Mouse (Mus musculus) heart, adult 2 months (tissue): Measurements from ENCODE around the gene Ugp2. TPM values are rescaled to one million over a fixed set of nuclear protein-coding genes. Genes with fewer than 3 reads are reported as not detected.

ENCODE experiments used
- DNase-seq, 2 experiments: peaks; one replicate each; pipeline ENCODE4 v3.0.0; 2021
- H3K27ac ChIP-seq: fragments of 200-600 bp; 2 replicates; pipeline ENCODE4 v1.8.1; 2022
- H3K27me3 ChIP-seq: fragments of 200-500 bp; 2 replicates; pipeline ENCODE4 v1.6.1; 2012; ENCODE audit warnings: mild to moderate bottlenecking, low read length, inconsistent platforms, mixed read lengths; ENCODE audit not compliant: control insufficient read depth, insufficient read depth
- H3K36me3 ChIP-seq: fragments of 200-500 bp; 2 replicates; pipeline ENCODE4 v1.6.1; 2012; ENCODE audit warnings: low read length, inconsistent platforms; ENCODE audit not compliant: control insufficient read depth, insufficient read depth
- H3K4me1 ChIP-seq: fragments of 200-500 bp; 2 replicates; pipeline ENCODE4 v1.6.1; 2011; ENCODE audit warnings: low read length; ENCODE audit not compliant: control insufficient read depth, insufficient read depth
- H3K4me3 ChIP-seq: fragments of 200-600 bp; 2 replicates; pipeline ENCODE4 v1.8.1; 2022
- H3K79me2 ChIP-seq: fragments of 200-500 bp; replicated peaks from 2 replicates; pipeline ENCODE4 v1.6.1; 2012; ENCODE audit warnings: mild to moderate bottlenecking, inconsistent platforms, low read length, moderate library complexity, mixed read lengths; ENCODE audit not compliant: control insufficient read depth, insufficient read depth
- H3K9ac ChIP-seq: fragments of 200-500 bp; 2 replicates; pipeline ENCODE4 v1.6.1; 2012; ENCODE audit warnings: low read depth, mild to moderate bottlenecking, control low read depth, inconsistent platforms, low read length, mixed read lengths
- CTCF ChIP-seq: fragments of 200-600 bp; IDR thresholded peaks from 2 replicates; pipeline ENCODE4 v1.8.1; 2022; ENCODE audit warnings: antibody characterized with exemption, mild to moderate bottlenecking, moderate library complexity
- EP300 ChIP-seq: fragments of 200-500 bp; IDR thresholded peaks from 2 replicates; pipeline ENCODE4 v1.6.1; 2011; ENCODE audit warnings: low read depth, low read length, control low read depth; ENCODE audit not compliant: insufficient read depth
- POLR2A ChIP-seq: fragments of 200-500 bp; IDR thresholded peaks from 2 replicates; pipeline ENCODE4 v1.6.1; 2011; ENCODE audit warnings: mild to moderate bottlenecking, low read depth, low read length, control low read depth; ENCODE audit not compliant: insufficient read depth
- WGBS: fragments of 180-500 bp; shearing (Covaris S2); methylation state at CpG from one replicate; pipeline ENCODE4 v1.1.7; 2018; 5-methylcytosine and 5-hydroxymethylcytosine counted together
- intact Hi-C: fragments of 180-260 bp; cut with DNase I; formaldehyde crosslinking; loops from one replicate; pipeline ENCODE4 v1.15.1; 2025
- long read RNA-seq: library from polyadenylated mRNA; stranded (forward); transcript quantifications from one replicate; pipeline ENCODE4 v2.0.0, GENCODE M21; 2021
- polyA plus RNA-seq: library from polyadenylated mRNA; depleted of rRNA; stranded (reverse); fragments of >200 nt; gene quantifications from 2 replicates; pipeline ENCODE4 v1.2.3, GENCODE M21; 2012; rRNA removed
- total RNA-seq, 2 experiments: library from RNA; stranded (reverse); gene quantifications; 2 replicates each; pipeline ENCODE4 v1.2.3; 2021

Gene Ugp2
- total RNA-seq (100 to 1,000 TPM; 214 to 235 TPM), polyA plus RNA-seq (34.0 and 74.8 TPM in 2 replicates)
- long read RNA-seq, transcript Ugp2-202 (10 exons, 2,683 nt) = major isoform, 186 of 284 reads
- long read RNA-seq, transcript Ugp2-201 (10 exons, 2,044 nt) = minor isoform, 88 of 284 reads
- long read RNA-seq, partial matches to known transcripts = 6 of 284 reads
- long read RNA-seq, other reads (novel, unspliced or antisense) = 4 of 284 reads

GRCm38 (mm10) chr11:21371122-21371806 lies at the start of gene Ugp2:
TSS of gene Ugp2 (minus strand) at chr11:21371201.
- Histone ChIP-seq H3K9ac (peak within 1 kb of the TSS; percentile 85), H3K79me2 (peaks cover 4% of the 10 kb centered on the region; the same call in 1 of the 2 replicates), H3K36me3 (peaks cover 15% of the 10 kb centered on the region), H3K4me3 (peak within 1 kb of the TSS; percentile 97), H3K27ac (peak within 1 kb of the TSS; percentile 99), H3K4me1 (peaks cover 8% of the 10 kb centered on the region), H3K27me3 (no peaks in the 10 kb centered on the region)
- intact Hi-C loops = loop anchor here (2.0 to 5.0 kb wide), 2 partner anchors 28 to 134 kb away; partner anchors contain the start of gene Vps54
- WGBS = 6% methylated on average over 38 of the region's 38 CpGs
- peak; percentile 97 to 98 for DNase-seq
- peak; percentile 13; the same call in 1 of the 2 replicates for TF ChIP-seq EP300
- no peak for TF ChIP-seq CTCF
- TF ChIP-seq POLR2A = peak; percentile 75

- Histone ChIP-seq H3K79me2 (no peaks in the 10 kb centered on the region), H3K4me3 (no peak overlapping the region), H3K36me3 (no peaks in the 10 kb centered on the region), H3K27ac (peak overlapping the region; percentile 60), H3K9ac (no peak overlapping the region), H3K4me1 (no peaks in the 10 kb centered on the region), H3K27me3 (no peaks in the 10 kb centered on the region)
- no peak for TF ChIP-seq EP300
- TF ChIP-seq POLR2A = no peak
- no peak for TF ChIP-seq CTCF
- intact Hi-C loops = no loop called here
- WGBS = 30% methylated on average over 7 of the region's 7 CpGs
- DNase-seq = peak; percentile 30 to 45
Measured at GRCm38 (mm10) chr11:21414911-21415381, 43.9 kb upstream of the Ugp2 start.

GRCm38 (mm10) chr11:21406668-21407067 lies 35.7 kb upstream of the Ugp2 start:
- Histone ChIP-seq H3K27me3 (no peaks in the 10 kb centered on the region), H3K9ac (no peak overlapping the region), H3K79me2 (no peaks in the 10 kb centered on the region), H3K4me1 (no peaks in the 10 kb centered on the region; the same call in 1 of the 2 replicates), H3K36me3 (no peaks in the 10 kb centered on the region), H3K4me3 (no peak overlapping the region), H3K27ac (no peak overlapping the region)
- DNase-seq = no peak
- TF ChIP-seq POLR2A = no peak
- no peak for TF ChIP-seq CTCF
- TF ChIP-seq EP300 = no peak
- intact Hi-C loops = no loop called here
- 61% methylated on average over 4 of the region's 4 CpGs for WGBS

GRCm38 (mm10) chr11:21406141-21406540 lies 35.1 kb upstream of the Ugp2 start:
- Histone ChIP-seq H3K27me3 (no peaks in the 10 kb centered on the region), H3K27ac (no peak overlapping the region), H3K9ac (no peak overlapping the region), H3K36me3 (no peaks in the 10 kb centered on the region), H3K4me1 (no peaks in the 10 kb centered on the region; the same call in 1 of the 2 replicates), H3K4me3 (no peak overlapping the region), H3K79me2 (no peaks in the 10 kb centered on the region)
- no peak for TF ChIP-seq EP300
- no peak for TF ChIP-seq CTCF
- TF ChIP-seq POLR2A = no peak
- no peak for DNase-seq
- 8% methylated on average over 1 of the region's 1 CpGs for WGBS
- intact Hi-C loops = no loop called here

- DNase-seq = no peak
- no peaks in the 10 kb centered on the region for H3K27me3 ChIP-seq
- no peak overlapping the region for H3K27ac ChIP-seq
- TF ChIP-seq EP300 (no peak), CTCF (no peak), POLR2A (no peak)
- H3K4me3 ChIP-seq = no peak overlapping the region
- intact Hi-C loops = no loop called here
- H3K79me2 ChIP-seq = no peaks in the 10 kb centered on the region
- 2% methylated on average over 1 of the region's 1 CpGs for WGBS
- H3K9ac ChIP-seq = no peak overlapping the region
- no peaks in the 10 kb centered on the region; the same call in none of the 2 replicates for H3K4me1 ChIP-seq
- H3K36me3 ChIP-seq = no peaks in the 10 kb centered on the region
Measured at GRCm38 (mm10) chr11:21403877-21404276, 32.9 kb upstream of the Ugp2 start.
